Comparison of ENCODE assay signal across 24 mouse cellular contexts in the genomic region with DNA sequence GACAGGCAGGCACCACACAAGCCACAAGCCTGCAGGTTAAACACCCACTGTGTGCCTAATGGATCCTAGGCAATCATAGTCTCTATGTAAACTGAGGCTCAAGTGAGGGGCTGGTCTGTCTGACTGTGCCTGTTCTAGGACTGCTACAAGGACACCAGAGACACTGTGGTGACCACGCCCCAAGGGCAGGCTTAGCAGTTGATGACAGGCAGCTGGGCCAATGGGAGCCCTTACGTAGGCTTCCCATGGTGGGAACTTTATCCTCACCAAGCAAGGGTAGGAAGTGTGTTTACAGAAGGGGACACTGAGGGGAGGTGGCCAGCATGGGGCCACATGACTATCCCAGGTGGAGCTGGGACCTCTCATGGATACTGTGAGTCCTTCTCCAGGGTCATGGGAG. TPM values are rescaled to one million over a fixed set of nuclear protein-coding genes. Genes with fewer than 3 reads are reported as not detected.
DNase-seq lines count a peak whose midpoint lies in the region; ATAC-seq and TF ChIP-seq lines count a peak whose summit lies in the region.
"Had no signal": no experiment of that assay in that cellular context is flagged by ENCODE, and none has a peak within 500 bp of the region (broad histone marks: within the 10 kb centered on the region; RNA-seq: fewer than 3 reads in every experiment).

No protein-coding gene starts in this region.

- H3K4me3 ChIP-seq in liver, postnatal 0 days (ENCODE audit: low read depth, low read length) = no peak overlapping the region
- no peak overlapping the region for H3K4me3 ChIP-seq in heart, embryonic 14.5 days (ENCODE audit: control insufficient read depth in 1 of 2, insufficient read depth in 1 of 2, low read depth in 1 of 2, low read length in 2 of 2)
- no peak overlapping the region for H3K4me3 ChIP-seq in hindbrain, embryonic 12.5 days
- H3K4me3 ChIP-seq: limb, embryonic 15.5 days; megakaryocyte, embryonic 14.5 days had no signal

- H3K27ac ChIP-seq in liver, postnatal 0 days (ENCODE audit: low read depth) = no peak overlapping the region
- H3K27ac ChIP-seq in heart, embryonic 14.5 days (replicated peaks in 1 of 2; ENCODE audit: control insufficient read depth in 1 of 2, insufficient read depth in 1 of 2, low read depth in 2 of 2, low read length in 2 of 2) = peak overlapping the region in 1 of 2 experiments; percentile 81; a peak in 1 of 4 replicates
- no peak overlapping the region for H3K27ac ChIP-seq in hindbrain, embryonic 12.5 days
- H3K27ac ChIP-seq: hindbrain, embryonic 14.5 days; limb, embryonic 15.5 days had no signal

- no peak overlapping the region for H3K9ac ChIP-seq in liver, postnatal 0 days (replicated peaks)
- no peak overlapping the region; the same call in 1 of the 2 replicates for H3K9ac ChIP-seq in heart, embryonic 14.5 days (ENCODE audit: low read length)
- no peak overlapping the region for H3K9ac ChIP-seq in hindbrain, embryonic 12.5 days
- H3K9ac ChIP-seq: hindbrain, embryonic 14.5 days; limb, embryonic 15.5 days; lung, embryonic 14.5 days had no signal

- no peak overlapping the region for H3K4me2 ChIP-seq in liver, postnatal 0 days (ENCODE audit: low read depth, low read length)
- H3K4me2 ChIP-seq in heart, embryonic 14.5 days (ENCODE audit: low read length) = peak overlapping the region; percentile 39; the same call in 1 of the 2 replicates
- no peak overlapping the region for H3K4me2 ChIP-seq in hindbrain, embryonic 12.5 days (replicated peaks)
- H3K4me2 ChIP-seq: hindbrain, embryonic 14.5 days; limb, embryonic 15.5 days; lung, embryonic 14.5 days had no signal

- TF ChIP-seq EP300 in liver, postnatal 0 days (IDR thresholded peaks at IDR 0.05; ENCODE audit: low read depth) = no peak

- WGBS in liver, postnatal 0 days (ENCODE audit: insufficient replicate concordance) = 75% methylated on average over 2 of the region's 2 CpGs
- WGBS in heart, embryonic 14.5 days = 84% methylated on average over 2 of the region's 2 CpGs
- 82% methylated on average over 2 of the region's 2 CpGs for WGBS in hindbrain, embryonic 12.5 days

- no peaks in the 10 kb centered on the region for H3K36me3 ChIP-seq in liver, postnatal 0 days (replicated peaks; ENCODE audit: insufficient read depth, low read length)
- no peaks in the 10 kb centered on the region for H3K36me3 ChIP-seq in heart, embryonic 14.5 days (ENCODE audit: control insufficient read depth, insufficient read depth, low read length)
- H3K36me3 ChIP-seq in hindbrain, embryonic 12.5 days = no peaks in the 10 kb centered on the region
- H3K36me3 ChIP-seq: G1E; limb, embryonic 15.5 days had no signal

- peak; percentile 8 for DNase-seq in gastrocnemius, postnatal 10 days
- no peak for DNase-seq in gastrocnemius, postnatal 36 days
- DNase-seq in liver = peak; percentile 44
- no peak for DNase-seq in liver, postnatal 0 days
- DNase-seq in adrenal gland, adult 18-20 months (ENCODE audit: low spot score in 2 of 2) = peak; percentile 38 to 43
- no peak for DNase-seq in cerebellum, postnatal 14 days
- DNase-seq: B cell, adult 2 months; gastrocnemius, postnatal 14 days; lung, embryonic 14.5 days had no signal

- no peak for ATAC-seq in liver, postnatal 0 days
- no peak for ATAC-seq in heart, embryonic 14.5 days (ENCODE audit: insufficient number of reproducible peaks, insufficient read depth, low FRiP score, low read depth)
- no peak for ATAC-seq in hindbrain, embryonic 12.5 days (ENCODE audit: low FRiP score)
- ATAC-seq: activated CD4-positive, CD25-positive, alpha-beta regulatory T cell, adult 4 months; forebrain, embryonic 14.5 days; intestine, postnatal 0 days had no signal

- H3K4me1 ChIP-seq in liver, postnatal 0 days (ENCODE audit: insufficient read depth) = peaks cover 20% of the 10 kb centered on the region
- peaks cover 21 to 35% of the 10 kb centered on the region in 2 experiments for H3K4me1 ChIP-seq in heart, embryonic 14.5 days (ENCODE audit: control insufficient read depth in 2 of 2, insufficient read depth in 2 of 2, low read length in 2 of 2)
- peaks cover 18% of the 10 kb centered on the region for H3K4me1 ChIP-seq in hindbrain, embryonic 12.5 days

- intact Hi-C loops in gastrocnemius, postnatal 36 days (cut with DNase I) = no loop called here

- H3K9me3 ChIP-seq in liver, postnatal 0 days (ENCODE audit: low read length) = no peaks in the 10 kb centered on the region
- H3K9me3 ChIP-seq in heart, embryonic 14.5 days (ENCODE audit: control insufficient read depth, low read length) = peaks cover 13% of the 10 kb centered on the region
- no peaks in the 10 kb centered on the region for H3K9me3 ChIP-seq in hindbrain, embryonic 12.5 days (replicated peaks)
- H3K9me3 ChIP-seq: limb, embryonic 15.5 days; megakaryocyte, embryonic 14.5 days had no signal

- H3K27me3 ChIP-seq in liver, postnatal 0 days (ENCODE audit: insufficient read depth, low read length) = peaks cover 3% of the 10 kb centered on the region
- H3K27me3 ChIP-seq in heart, embryonic 14.5 days (ENCODE audit: control insufficient read depth, insufficient read depth, low read length) = peaks cover 4% of the 10 kb centered on the region
- H3K27me3 ChIP-seq in hindbrain, embryonic 12.5 days = peaks cover 18% of the 10 kb centered on the region

- TF ChIP-seq CTCF in liver, postnatal 0 days (IDR thresholded peaks at IDR 0.05; ENCODE audit: low read depth) = no peak

RNA-seq across cellular contexts. Expression of a gene that starts 4.4 kb away (rescaled TPM):
- total RNA-seq in gastrocnemius, postnatal 10 days (2021) = 100 to 1,000 TPM in 1 of 2 experiments, 10 to 100 TPM in 1; 90.1 to 127 TPM
- 10 to 100 TPM; 19.0 to 21.8 TPM for total RNA-seq in gastrocnemius, postnatal 36 days (2021)
- 8.5 and 8.7 TPM in 2 replicates for polyA plus RNA-seq in liver, postnatal 0 days (2015; fragmentation: Nextera tagmentation; extraction: Ambion mirVana)
- 100 to 1,000 TPM; 116 to 135 TPM for total RNA-seq in adrenal gland, adult 18-20 months (2021)
- polyA plus RNA-seq in heart, embryonic 14.5 days (2014; fragmentation: Nextera tagmentation; extraction: Ambion mirVana) = 58.8 and 68.9 TPM in 2 replicates
- polyA plus RNA-seq in hindbrain, embryonic 12.5 days (2016; fragmentation: Nextera tagmentation; extraction: Ambion mirVana) = 21.9 and 24.5 TPM in 2 replicates

RNA-seq across cellular contexts. Expression of a gene that starts 54.5 kb away (rescaled TPM):
- not detected for total RNA-seq in gastrocnemius, postnatal 10 days (2021)
- not detected for total RNA-seq in gastrocnemius, postnatal 36 days (2021)
- polyA plus RNA-seq in liver, postnatal 0 days (2015; fragmentation: Nextera tagmentation; extraction: Ambion mirVana) = not detected in 2 replicates
- not detected for total RNA-seq in adrenal gland, adult 18-20 months (2021)
- not detected in 2 replicates for polyA plus RNA-seq in heart, embryonic 14.5 days (2014; fragmentation: Nextera tagmentation; extraction: Ambion mirVana)
- not detected in 2 replicates for polyA plus RNA-seq in hindbrain, embryonic 12.5 days (2016; fragmentation: Nextera tagmentation; extraction: Ambion mirVana)
- total RNA-seq: common myeloid progenitor, adult 5-6 weeks; G1E; gastrocnemius, postnatal 14 days; left cerebral cortex, adult 18-20 months; monocyte, adult 5-6 weeks had no signal
- polyA plus RNA-seq: embryonic facial prominence, embryonic 14.5 days; forebrain, embryonic 14.5 days; G1E; hindbrain, embryonic 14.5 days; intestine, postnatal 0 days; limb, embryonic 15.5 days; lung, embryonic 14.5 days; neural tube, embryonic 14.5 days; testis, adult 2 months had no signal

Comparison
In these comparisons a context has a peak if more than half of its experiments do, and no peak if none do; other contexts are left out.
1. DNase-seq: peak in gastrocnemius, postnatal 10 days (single experiment), liver (single experiment) and adrenal gland, adult 18-20 months (2 of 2); none in gastrocnemius, postnatal 36 days (0 of 2), liver, postnatal 0 days (single experiment) and cerebellum, postnatal 14 days (0 of 2).